Mouse (Mus musculus): ENCODE results near the gene Rpl3l. TPM values are rescaled to one million over a fixed set of nuclear protein-coding genes. Genes with fewer than 3 reads are reported as not detected.
"Not testable (repeated sequence)": the region's sequence is repeated elsewhere in the genome, so short reads cannot be mapped to it uniquely, and the experiment has no call there.

The Rpl3l gene
- total and polyA plus RNA-seq, 3 experiments = 0.12 to 0.24 TPM; not detected in 1

DNA sequence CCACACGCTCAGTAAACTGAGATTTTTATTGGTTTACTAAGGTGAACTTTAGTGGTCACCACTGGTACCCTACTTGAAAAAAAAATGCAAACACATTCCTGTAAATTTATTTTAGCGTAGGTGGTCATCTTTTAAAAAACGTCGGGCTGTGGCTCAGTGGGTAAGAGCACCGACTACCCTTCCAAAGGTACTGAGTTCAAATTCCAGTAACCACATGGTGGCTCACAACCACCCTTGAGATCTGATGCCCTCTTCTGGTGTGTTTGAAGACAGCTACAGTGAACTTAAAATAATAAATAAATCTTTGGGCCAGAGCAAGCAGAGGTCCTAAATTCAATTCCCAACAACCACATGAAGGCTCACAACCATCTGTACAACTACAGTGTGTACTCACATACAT lies 8.7 kb upstream of the Rpl3l start:
- not testable (repeated sequence) for DNase-seq (ENCODE audit: low read depth, low spot score); H3K4me1 ChIP-seq (ENCODE audit: control insufficient read depth in 1 of 2, insufficient read depth in 2 of 2, low read length in 2 of 2); H3K9me3 ChIP-seq (replicated peaks; ENCODE audit: insufficient read depth, low read length); H3K27me3 ChIP-seq (ENCODE audit: control insufficient read depth in 1 of 2, insufficient read depth in 2 of 2, low read length in 2 of 2)
- H3K27ac ChIP-seq (ENCODE audit: control insufficient read depth, low read depth, low read length) = peak overlapping the region; percentile 6
- peak overlapping the region; percentile 98 for H3K9ac ChIP-seq (ENCODE audit: control insufficient read depth, low read depth, low read length, poor library complexity, severe bottlenecking)
- H3K36me3 ChIP-seq (ENCODE audit: control insufficient read depth in 1 of 2, insufficient read depth in 2 of 2, low read length in 2 of 2) = peaks cover 5 to 10% of the 10 kb centered on the region in 2 experiments; a peak in 3 of 4 replicates
- peak; percentile 46; the same call in 1 of the 2 replicates for TF ChIP-seq CHD1 (IDR thresholded peaks at IDR 0.05; ENCODE audit: low read depth, low read length)
- peak; percentile 66; the same call in 1 of the 2 replicates for TF ChIP-seq MYC (IDR thresholded peaks at IDR 0.05; ENCODE audit: low read depth, low read length)
- H3K4me3 ChIP-seq (ENCODE audit: control insufficient read depth in 1 of 2, insufficient read depth in 1 of 2, low read depth in 2 of 2, low read length in 2 of 2) = peak overlapping the region; percentile 39 to 98
- peaks cover 49% of the 10 kb centered on the region for H3K79me2 ChIP-seq (ENCODE audit: control insufficient read depth, insufficient read depth, low read length, poor library complexity)

DNA sequence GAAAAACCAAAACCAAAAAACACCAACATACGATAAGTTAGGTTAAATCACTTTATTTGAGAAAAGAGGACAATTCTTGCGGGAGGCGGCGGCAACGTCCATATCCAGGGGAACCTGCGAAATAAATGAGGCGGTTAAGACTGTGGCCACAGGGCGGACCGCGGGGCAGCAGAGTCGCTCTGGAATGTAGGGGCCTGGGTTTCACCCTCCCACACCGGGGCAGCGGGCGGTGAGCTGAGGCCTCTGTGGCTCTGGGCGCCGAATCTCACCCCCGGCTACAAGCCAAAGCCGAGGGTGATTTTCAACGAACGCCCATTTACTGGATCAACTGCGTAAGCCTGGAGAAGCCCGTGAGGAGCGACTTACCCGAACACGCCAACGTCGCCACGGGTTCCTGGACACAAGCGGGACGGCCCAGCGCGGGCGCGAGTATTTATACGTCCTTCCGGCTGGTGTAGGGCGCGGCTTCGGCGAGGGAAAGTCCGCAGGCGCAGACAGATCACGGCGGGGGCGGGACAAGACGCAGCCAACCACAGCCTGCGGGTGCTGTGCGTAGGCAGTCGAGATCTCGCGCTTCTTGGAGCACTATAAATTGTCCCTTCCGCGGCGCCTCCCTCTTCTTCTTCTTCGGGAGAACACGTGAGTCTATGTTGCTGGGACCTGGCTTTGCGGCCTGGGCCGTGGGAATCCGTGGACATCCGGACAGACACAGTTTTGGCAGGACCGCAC lies 8.0 kb upstream of the Rpl3l start:
- H3K4me3 ChIP-seq (ENCODE audit: control insufficient read depth in 1 of 2, insufficient read depth in 1 of 2, low read depth in 2 of 2, low read length in 2 of 2) = peak overlapping the region; percentile 69 to 98
- H3K9ac ChIP-seq (ENCODE audit: control insufficient read depth, low read depth, low read length, poor library complexity, severe bottlenecking) = peak overlapping the region; percentile 98
- peaks cover 5 to 11% of the 10 kb centered on the region in 2 experiments; a peak in 3 of 4 replicates for H3K36me3 ChIP-seq (ENCODE audit: control insufficient read depth in 1 of 2, insufficient read depth in 2 of 2, low read length in 2 of 2)
- H3K27ac ChIP-seq (ENCODE audit: control insufficient read depth, low read depth, low read length) = peak overlapping the region; percentile 87
- H3K9me3 ChIP-seq (replicated peaks; ENCODE audit: insufficient read depth, low read length) = no peaks in the 10 kb centered on the region
- peak; percentile 99 for DNase-seq (ENCODE audit: low read depth, low spot score)
- H3K27me3 ChIP-seq (ENCODE audit: control insufficient read depth in 1 of 2, insufficient read depth in 2 of 2, low read length in 2 of 2) = no peaks in the 10 kb centered on the region
- H3K79me2 ChIP-seq (ENCODE audit: control insufficient read depth, insufficient read depth, low read length, poor library complexity) = peaks cover 51% of the 10 kb centered on the region
- peaks cover 0 to 10% of the 10 kb centered on the region in 2 experiments; a peak in 2 of 4 replicates for H3K4me1 ChIP-seq (ENCODE audit: control insufficient read depth in 1 of 2, insufficient read depth in 2 of 2, low read length in 2 of 2)
- TF ChIP-seq GABPA (IDR thresholded peaks at IDR 0.05; ENCODE audit: low read depth, low read length) = no peak
- TF ChIP-seq ZMIZ1 (IDR thresholded peaks at IDR 0.05; ENCODE audit: low read depth, low read length) = peak; percentile 98
- no peak for TF ChIP-seq SMC3 (IDR thresholded peaks at IDR 0.05; ENCODE audit: low read depth, low read length)
- TF ChIP-seq ZKSCAN1 (IDR thresholded peaks at IDR 0.05; ENCODE audit: low read depth, low read length) = no peak
- no peak for TF ChIP-seq EP300 (IDR thresholded peaks at IDR 0.05; ENCODE audit: low read depth in 1 of 2, low read length in 2 of 2)
- peak; percentile 77 to 98 for TF ChIP-seq POLR2A (IDR thresholded peaks at IDR 0.05; ENCODE audit: control insufficient read depth in 1 of 2, insufficient read depth in 1 of 2, low read depth in 1 of 2, low read length in 2 of 2, poor library complexity in 1 of 2)
- peak; percentile 99 for TF ChIP-seq POLR2AphosphoS2 (IDR thresholded peaks at IDR 0.05; ENCODE audit: low read length)
- TF ChIP-seq RCOR1 (IDR thresholded peaks at IDR 0.05; ENCODE audit: low read depth, low read length) = no peak
- TF ChIP-seq ZNF384 (IDR thresholded peaks at IDR 0.05; ENCODE audit: low read depth, low read length) = no peak
- TF ChIP-seq HCFC1 (IDR thresholded peaks at IDR 0.05; ENCODE audit: low read depth, low read length) = peak; percentile 95
- no peak for TF ChIP-seq UBTF (IDR thresholded peaks at IDR 0.05; ENCODE audit: borderline replicate concordance, insufficient read depth, low read depth, low read length)
- no peak for TF ChIP-seq CHD1 (IDR thresholded peaks at IDR 0.05; ENCODE audit: low read depth, low read length)
- peak; percentile 68 for TF ChIP-seq USF1 (IDR thresholded peaks at IDR 0.05; ENCODE audit: low read depth, low read length)
- no peak for TF ChIP-seq RAD21 (IDR thresholded peaks at IDR 0.05; ENCODE audit: low read depth, low read length)
- peak; percentile 94 for TF ChIP-seq ELF1 (IDR thresholded peaks at IDR 0.05; ENCODE audit: low read depth, low read length)
- peak; percentile 96 for TF ChIP-seq CHD2 (IDR thresholded peaks at IDR 0.05; ENCODE audit: low read length)
- TF ChIP-seq MAZ (IDR thresholded peaks at IDR 0.05; ENCODE audit: low read depth, low read length) = no peak
- TF ChIP-seq ZC3H11A (IDR thresholded peaks at IDR 0.05; ENCODE audit: low read depth, low read length) = no peak
- TF ChIP-seq TAL1 (IDR thresholded peaks at IDR 0.05; ENCODE audit: low read length) = no peak
- TF ChIP-seq JUND (IDR thresholded peaks at IDR 0.05; ENCODE audit: low read depth, low read length) = no peak
- peak; percentile 100 for TF ChIP-seq NELFE (IDR thresholded peaks at IDR 0.05; ENCODE audit: low read depth, low read length)
- TF ChIP-seq TBP (IDR thresholded peaks at IDR 0.05; ENCODE audit: low read depth, low read length) = peak; percentile 99
- peak; percentile 99 for TF ChIP-seq MYC (IDR thresholded peaks at IDR 0.05; ENCODE audit: low read depth, low read length)
- TF ChIP-seq BHLHE40 (IDR thresholded peaks at IDR 0.05; ENCODE audit: borderline replicate concordance, low read depth, low read length) = no peak
- no peak for TF ChIP-seq CTCF (IDR thresholded peaks at IDR 0.05 in 2 of 3, conservative IDR thresholded peaks at IDR 0.05 in 1 of 3; ENCODE audit: control insufficient read depth in 1 of 3, insufficient read depth in 1 of 3, low read depth in 2 of 3, low read length in 3 of 3, poor library complexity in 1 of 3, severe bottlenecking in 1 of 3)
- TF ChIP-seq MXI1 (IDR thresholded peaks at IDR 0.05; ENCODE audit: low read depth, low read length) = peak; percentile 91
- TF ChIP-seq SIN3A (IDR thresholded peaks at IDR 0.05; ENCODE audit: low read length) = peak; percentile 89
- TF ChIP-seq KAT2A (conservative IDR thresholded peaks at IDR 0.05; ENCODE audit: low read depth, low read length) = peak; percentile 72
- TF ChIP-seq MEF2A (IDR thresholded peaks at IDR 0.05; ENCODE audit: extremely low read depth, insufficient replicate concordance, low read depth, low read length, poor library complexity, severe bottlenecking) = no peak
- TF ChIP-seq POLR2AphosphoS5 (IDR thresholded peaks at IDR 0.05; ENCODE audit: borderline replicate concordance, low read depth, low read length) = peak; percentile 98
- TF ChIP-seq GATA1 (IDR thresholded peaks at IDR 0.05; ENCODE audit: low read depth, low read length) = no peak

All from MEL (cell line).